Mouse (Mus musculus): ENCODE measurements at regions not wholly inside any gene's neighbourhood (a gene's known extent, or its start where the extent isn't known, plus 50 kb on each side); places are given as distances from the start of the nearest gene placed in this dataset.

DNA sequence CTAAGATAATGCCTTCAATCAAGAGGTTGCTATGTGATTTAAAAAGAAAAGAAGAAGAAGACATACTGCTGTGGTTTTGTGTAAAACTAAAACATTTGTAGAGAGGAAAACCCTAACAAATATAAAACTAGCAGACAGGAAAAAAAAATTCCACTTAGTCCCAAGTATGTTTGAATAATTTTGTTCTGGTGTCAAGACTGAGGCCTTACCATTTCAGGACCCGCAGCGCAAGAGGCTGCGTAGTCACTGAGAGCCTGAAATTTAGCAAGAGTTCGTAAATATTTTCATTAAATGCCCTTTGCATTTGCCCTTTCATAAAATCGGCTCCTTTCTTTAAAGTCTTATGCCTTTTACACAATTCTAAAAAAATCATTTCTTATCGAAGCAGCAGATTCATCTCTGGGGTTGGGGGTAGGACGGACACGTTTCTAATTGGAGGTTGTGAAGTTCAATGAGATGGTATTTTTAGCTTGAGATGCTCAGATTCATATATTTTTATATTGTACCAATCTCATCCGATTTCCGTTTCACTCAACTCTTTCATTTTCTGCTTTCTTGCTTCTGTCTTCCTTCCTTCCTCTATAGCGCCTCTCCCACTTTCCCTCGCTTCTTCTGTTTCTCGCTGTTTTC is 222.6 kb downstream of the Mef2c start:
- H3K4me3 ChIP-seq (ENCODE audit: insufficient read depth in 1 of 2, low read depth in 1 of 2, low read length in 2 of 2, poor library complexity in 1 of 2, severe bottlenecking in 1 of 2), result peak overlapping the region in 1 of 2 experiments; percentile 51; a peak in 1 of 4 replicates
- no peaks in the 10 kb centered on the region for H3K36me3 ChIP-seq (ENCODE audit: control insufficient read depth, insufficient read depth, low read length, poor library complexity, severe bottlenecking)
- H3K27ac ChIP-seq (ENCODE audit: insufficient read depth, low read depth, low read length, poor library complexity, severe bottlenecking), result no peak overlapping the region
- no peak for DNase-seq (ENCODE audit: low read depth, low spot score)
- no peak overlapping the region for H3K9ac ChIP-seq (ENCODE audit: insufficient read depth, low read depth, low read length, poor library complexity, severe bottlenecking)
- no peaks in the 10 kb centered on the region for H3K9me3 ChIP-seq (ENCODE audit: control insufficient read depth, insufficient read depth, low read depth, low read length)
- no peaks in the 10 kb centered on the region; a peak in 2 of 4 replicates for H3K4me1 ChIP-seq (ENCODE audit: control insufficient read depth in 2 of 2, insufficient read depth in 2 of 2, low read length in 2 of 2, poor library complexity in 1 of 2)
- in situ Hi-C loops (cut with MboI; ENCODE audit: low sequenced_read_pairs in 2 of 2, unreplicated experiment in 2 of 2), result no loop called here
- TF ChIP-seq CHD2 (IDR thresholded peaks at IDR 0.05; ENCODE audit: low read depth, low read length) (no peak), MAFK (IDR thresholded peaks at IDR 0.05; ENCODE audit: insufficient read depth, low read depth, low read length) (no peak), ZNF384 (IDR thresholded peaks at IDR 0.05; ENCODE audit: low read depth, low read length) (no peak), HCFC1 (IDR thresholded peaks at IDR 0.05; ENCODE audit: borderline replicate concordance, insufficient read depth, low read length) (no peak), ZC3H11A (IDR thresholded peaks at IDR 0.05; ENCODE audit: borderline replicate concordance, low read depth, low read length) (no peak)

DNA sequence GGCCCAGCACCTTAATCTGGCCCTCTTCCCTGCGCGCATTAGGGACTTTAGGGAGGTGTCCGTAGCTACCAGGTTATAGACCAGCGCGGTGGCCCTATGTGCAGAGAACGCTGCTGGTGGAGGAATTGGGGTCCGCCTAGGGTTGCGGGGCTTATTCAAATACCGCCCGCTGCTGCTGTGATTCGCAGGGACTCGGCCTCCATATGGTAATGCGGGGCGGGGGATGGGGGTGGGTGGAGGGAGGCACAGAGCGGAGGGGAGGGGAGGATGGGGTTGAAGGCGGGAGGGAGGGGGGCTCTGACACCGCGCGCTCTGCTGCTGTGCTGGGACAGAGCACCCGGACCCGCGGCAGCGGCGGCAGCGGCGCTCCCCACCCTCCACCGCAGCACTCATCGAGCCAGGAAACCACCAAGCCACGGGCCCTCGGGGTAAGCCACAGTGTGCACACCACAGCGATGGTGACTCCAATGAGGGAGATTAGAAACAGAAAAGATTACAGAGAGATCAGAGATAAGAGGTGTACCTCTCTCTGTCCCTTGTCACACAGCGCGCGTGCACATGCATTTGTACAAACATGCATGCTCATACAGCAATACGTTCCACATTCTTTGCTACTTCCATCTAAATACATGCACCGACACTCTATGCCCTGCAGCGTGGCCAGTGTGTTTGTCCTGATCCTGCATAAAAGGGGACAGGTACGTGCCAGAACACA is 223.4 kb downstream of the Mef2c start:
- Histone ChIP-seq H3K36me3 (ENCODE audit: control insufficient read depth, insufficient read depth, low read length, poor library complexity, severe bottlenecking) (no peaks in the 10 kb centered on the region), H3K4me1 (ENCODE audit: control insufficient read depth in 2 of 2, insufficient read depth in 2 of 2, low read length in 2 of 2, poor library complexity in 1 of 2) (peaks cover 0 to 2% of the 10 kb centered on the region in 2 experiments; a peak in 3 of 4 replicates), H3K9me3 (ENCODE audit: control insufficient read depth, insufficient read depth, low read depth, low read length) (no peaks in the 10 kb centered on the region), H3K9ac (ENCODE audit: insufficient read depth, low read depth, low read length, poor library complexity, severe bottlenecking) (no peak overlapping the region), H3K27ac (ENCODE audit: insufficient read depth, low read depth, low read length, poor library complexity, severe bottlenecking) (no peak overlapping the region), H3K4me3 (ENCODE audit: insufficient read depth in 1 of 2, low read depth in 1 of 2, low read length in 2 of 2, poor library complexity in 1 of 2, severe bottlenecking in 1 of 2) (peak overlapping the region; percentile 27 to 51; a peak in 3 of 4 replicates)
- TF ChIP-seq HCFC1 (IDR thresholded peaks at IDR 0.05; ENCODE audit: borderline replicate concordance, insufficient read depth, low read length), result no peak
- no peak for TF ChIP-seq MAFK (IDR thresholded peaks at IDR 0.05; ENCODE audit: insufficient read depth, low read depth, low read length)
- TF ChIP-seq CHD2 (IDR thresholded peaks at IDR 0.05; ENCODE audit: low read depth, low read length), result no peak
- TF ChIP-seq ZNF384 (IDR thresholded peaks at IDR 0.05; ENCODE audit: low read depth, low read length), result no peak
- no peak for TF ChIP-seq ZC3H11A (IDR thresholded peaks at IDR 0.05; ENCODE audit: borderline replicate concordance, low read depth, low read length)
- DNase-seq (ENCODE audit: low read depth, low spot score), result no peak
- in situ Hi-C loops (cut with MboI; ENCODE audit: low sequenced_read_pairs in 2 of 2, unreplicated experiment in 2 of 2), result no loop called here

DNA sequence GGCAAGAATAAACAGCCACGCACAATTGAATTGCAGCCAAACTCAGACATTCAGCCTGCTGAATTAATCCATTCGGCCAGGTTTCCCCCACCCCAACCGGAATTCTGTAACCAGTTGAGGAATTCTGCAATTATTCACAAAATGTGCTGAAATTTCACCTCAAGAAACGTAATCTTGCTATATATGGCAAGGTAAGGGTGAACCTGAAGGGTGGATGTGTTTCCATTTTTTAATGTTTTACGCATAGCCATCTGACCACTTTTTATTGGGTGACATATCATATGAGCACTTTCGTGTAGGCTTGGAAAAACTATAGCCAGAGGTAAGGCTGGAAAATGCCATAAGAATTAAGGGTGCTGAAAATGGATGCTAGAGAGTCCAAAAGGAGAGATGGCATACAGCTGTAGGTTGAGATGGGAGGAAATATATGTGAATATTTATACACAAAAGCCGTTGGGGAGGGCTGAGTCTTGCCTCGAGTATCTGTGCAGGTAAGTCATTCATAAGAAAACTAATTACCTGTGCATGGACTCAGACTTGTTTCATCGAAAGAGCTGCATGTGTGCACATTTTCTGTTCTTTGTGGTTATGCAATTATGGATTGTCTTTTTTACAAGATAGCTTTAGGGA is 224.0 kb downstream of the Mef2c start:
- Histone ChIP-seq H3K4me1 (ENCODE audit: control insufficient read depth in 2 of 2, insufficient read depth in 2 of 2, low read length in 2 of 2, poor library complexity in 1 of 2) (peaks cover 0 to 2% of the 10 kb centered on the region in 2 experiments; a peak in 3 of 4 replicates), H3K27ac (ENCODE audit: insufficient read depth, low read depth, low read length, poor library complexity, severe bottlenecking) (no peak overlapping the region), H3K9ac (ENCODE audit: insufficient read depth, low read depth, low read length, poor library complexity, severe bottlenecking) (no peak overlapping the region), H3K36me3 (ENCODE audit: control insufficient read depth, insufficient read depth, low read length, poor library complexity, severe bottlenecking) (no peaks in the 10 kb centered on the region), H3K4me3 (ENCODE audit: insufficient read depth in 1 of 2, low read depth in 1 of 2, low read length in 2 of 2, poor library complexity in 1 of 2, severe bottlenecking in 1 of 2) (no peak overlapping the region; a peak in 1 of 4 replicates), H3K9me3 (ENCODE audit: control insufficient read depth, insufficient read depth, low read depth, low read length) (no peaks in the 10 kb centered on the region)
- in situ Hi-C loops (cut with MboI; ENCODE audit: low sequenced_read_pairs in 2 of 2, unreplicated experiment in 2 of 2), result no loop called here
- no peak for DNase-seq (ENCODE audit: low read depth, low spot score)
- TF ChIP-seq HCFC1 (IDR thresholded peaks at IDR 0.05; ENCODE audit: borderline replicate concordance, insufficient read depth, low read length) (no peak), CHD2 (IDR thresholded peaks at IDR 0.05; ENCODE audit: low read depth, low read length) (no peak), MAFK (IDR thresholded peaks at IDR 0.05; ENCODE audit: insufficient read depth, low read depth, low read length) (no peak), ZC3H11A (IDR thresholded peaks at IDR 0.05; ENCODE audit: borderline replicate concordance, low read depth, low read length) (no peak), ZNF384 (IDR thresholded peaks at IDR 0.05; ENCODE audit: low read depth, low read length) (no peak)

DNA sequence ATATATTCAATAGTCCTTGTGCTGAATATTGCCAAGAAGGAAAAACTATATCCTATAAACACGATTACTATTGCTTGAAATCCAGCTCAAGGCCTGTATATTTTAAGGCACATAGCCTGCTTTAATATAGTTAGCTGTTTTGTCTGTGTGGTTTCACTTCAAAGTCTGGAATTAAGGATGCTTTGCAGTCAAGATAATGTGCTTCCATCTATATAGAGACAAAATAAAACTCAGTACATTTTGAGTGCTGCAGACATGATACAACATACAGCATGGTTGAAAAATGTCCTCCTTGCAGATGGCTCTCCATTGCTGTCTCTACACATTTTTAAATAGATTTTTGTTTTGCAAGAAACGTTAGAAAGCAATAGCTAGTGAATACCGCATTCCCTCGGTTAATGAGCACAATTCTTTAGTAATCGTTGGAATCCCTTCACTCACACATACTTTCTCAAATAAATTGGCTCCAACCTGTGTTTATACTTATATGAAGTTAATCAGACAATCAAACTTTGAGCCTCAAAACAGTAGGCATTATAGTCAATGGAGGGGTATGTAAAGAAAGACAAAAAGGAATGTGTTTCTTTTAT is 224.7 kb downstream of the Mef2c start:
- in situ Hi-C loops (cut with MboI; ENCODE audit: low sequenced_read_pairs in 2 of 2, unreplicated experiment in 2 of 2), result no loop called here
- Histone ChIP-seq H3K9me3 (ENCODE audit: control insufficient read depth, insufficient read depth, low read depth, low read length) (no peaks in the 10 kb centered on the region), H3K36me3 (ENCODE audit: control insufficient read depth, insufficient read depth, low read length, poor library complexity, severe bottlenecking) (no peaks in the 10 kb centered on the region), H3K4me1 (ENCODE audit: control insufficient read depth in 2 of 2, insufficient read depth in 2 of 2, low read length in 2 of 2, poor library complexity in 1 of 2) (peaks cover 1 to 2% of the 10 kb centered on the region in 2 experiments; a peak in 3 of 4 replicates), H3K9ac (ENCODE audit: insufficient read depth, low read depth, low read length, poor library complexity, severe bottlenecking) (no peak overlapping the region), H3K4me3 (ENCODE audit: insufficient read depth in 1 of 2, low read depth in 1 of 2, low read length in 2 of 2, poor library complexity in 1 of 2, severe bottlenecking in 1 of 2) (no peak overlapping the region), H3K27ac (ENCODE audit: insufficient read depth, low read depth, low read length, poor library complexity, severe bottlenecking) (no peak overlapping the region)
- no peak for DNase-seq (ENCODE audit: low read depth, low spot score)
- TF ChIP-seq ZC3H11A (IDR thresholded peaks at IDR 0.05; ENCODE audit: borderline replicate concordance, low read depth, low read length) (no peak), CHD2 (IDR thresholded peaks at IDR 0.05; ENCODE audit: low read depth, low read length) (no peak), HCFC1 (IDR thresholded peaks at IDR 0.05; ENCODE audit: borderline replicate concordance, insufficient read depth, low read length) (no peak), ZNF384 (IDR thresholded peaks at IDR 0.05; ENCODE audit: low read depth, low read length) (no peak), MAFK (IDR thresholded peaks at IDR 0.05; ENCODE audit: insufficient read depth, low read depth, low read length) (no peak)
